Mouse (Mus musculus) cerebellum, adult 8-10 months (tissue): Measurements from ENCODE around the gene Tcf15.

ENCODE experiments used
- DNase-seq: peaks from one replicate; pipeline ENCODE4 v3.0.0; 2022

Tcf15 gene

GRCm38 (mm10) chr2:152177162-152177805, 33.9 kb downstream of the Tcf15 start:
- DNase-seq = no peak

GRCm38 (mm10) chr2:152177806-152178170, 34.4 kb downstream of the Tcf15 start:
- no peak for DNase-seq

GRCm38 (mm10) chr2:152178345-152178744, 35.0 kb downstream of the Tcf15 start:
- no peak for DNase-seq

GRCm38 (mm10) chr2:152179301-152179700, 35.9 kb downstream of the Tcf15 start:
- DNase-seq = no peak

GRCm38 (mm10) chr2:152180323-152180722, 37.0 kb downstream of the Tcf15 start:
- DNase-seq = no peak

- DNase-seq = no peak
These were observed 43.8 kb downstream of the Tcf15 start for GRCm38 (mm10) chr2:152187132-152187531.

- no peak for DNase-seq
These were observed 45.9 kb downstream of the Tcf15 start for GRCm38 (mm10) chr2:152189213-152189612.

- no peak for DNase-seq
These were observed 46.3 kb downstream of the Tcf15 start for GRCm38 (mm10) chr2:152189640-152190039.

- no peak for DNase-seq
These were observed 46.8 kb downstream of the Tcf15 start for GRCm38 (mm10) chr2:152190161-152190560.

- DNase-seq = no peak
These were observed 49.4 kb downstream of the Tcf15 start for GRCm38 (mm10) chr2:152192591-152193345.

- DNase-seq = no peak
These were observed 50.0 kb downstream of the Tcf15 start for GRCm38 (mm10) chr2:152193346-152193710.

GRCm38 (mm10) chr2:152194586-152194985, 51.2 kb downstream of the Tcf15 start:
- no peak for DNase-seq

- no peak for DNase-seq
These were observed 53.5 kb downstream of the Tcf15 start for GRCm38 (mm10) chr2:152196896-152197295.

- peak; percentile 66 for DNase-seq
These were observed 53.9 kb downstream of the Tcf15 start for GRCm38 (mm10) chr2:152197301-152197712.
